Mouse (Mus musculus): ENCODE measurements at regions not wholly inside any gene's neighbourhood (a gene's known extent, or its start where the extent isn't known, plus 50 kb on each side); places are given as distances from the start of the nearest gene placed in this dataset.

- no peak for DNase-seq (ENCODE audit: inconsistent age in 2 of 2, low spot score in 1 of 2)
Observed at GRCm38 (mm10) chr4:47534959-47535358, 60.5 kb downstream of the Sec61b start.

- no peak for DNase-seq (ENCODE audit: inconsistent age in 2 of 2, low spot score in 1 of 2)
Observed at GRCm38 (mm10) chr4:47567694-47568093, 93.2 kb downstream of the Sec61b start.

GRCm38 (mm10) chr4:47570846-47571245, 96.4 kb downstream of the Sec61b start:
- no peak for DNase-seq (ENCODE audit: inconsistent age in 2 of 2, low spot score in 1 of 2)

GRCm38 (mm10) chr4:47576011-47576410, 101.6 kb downstream of the Sec61b start:
- DNase-seq (ENCODE audit: inconsistent age in 2 of 2, low spot score in 1 of 2): no peak

- peak; percentile 39 to 78 for DNase-seq (ENCODE audit: inconsistent age in 2 of 2, low spot score in 1 of 2)
Observed at GRCm38 (mm10) chr4:47577490-47577889, 103.0 kb downstream of the Sec61b start.

GRCm38 (mm10) chr4:47578637-47579036, 104.2 kb downstream of the Sec61b start:
- DNase-seq (ENCODE audit: inconsistent age in 2 of 2, low spot score in 1 of 2): peak in 1 of 2 experiments; percentile 67

GRCm38 (mm10) chr4:47580556-47580955, 106.1 kb downstream of the Sec61b start:
- no peak for DNase-seq (ENCODE audit: inconsistent age in 2 of 2, low spot score in 1 of 2)

- DNase-seq (ENCODE audit: inconsistent age in 2 of 2, low spot score in 1 of 2): no peak
Observed at GRCm38 (mm10) chr4:47587256-47587655, 112.8 kb downstream of the Sec61b start.

- peak; percentile 42 to 76 for DNase-seq (ENCODE audit: inconsistent age in 2 of 2, low spot score in 1 of 2)
Observed at GRCm38 (mm10) chr4:47592271-47592986, 118.0 kb downstream of the Sec61b start.

- DNase-seq (ENCODE audit: inconsistent age in 2 of 2, low spot score in 1 of 2): no peak
Observed at GRCm38 (mm10) chr4:47593155-47593554, 118.7 kb downstream of the Sec61b start.

- no peak for DNase-seq (ENCODE audit: inconsistent age in 2 of 2, low spot score in 1 of 2)
Observed at GRCm38 (mm10) chr4:47594171-47594570, 119.7 kb downstream of the Sec61b start.

- DNase-seq (ENCODE audit: inconsistent age in 2 of 2, low spot score in 1 of 2): no peak
Observed at GRCm38 (mm10) chr4:47595841-47596240, 121.4 kb downstream of the Sec61b start.

GRCm38 (mm10) chr4:47597586-47597985, 123.1 kb downstream of the Sec61b start:
- DNase-seq (ENCODE audit: inconsistent age in 2 of 2, low spot score in 1 of 2): no peak

GRCm38 (mm10) chr4:47598216-47598615, 123.8 kb downstream of the Sec61b start:
- peak; percentile 13 to 68 for DNase-seq (ENCODE audit: inconsistent age in 2 of 2, low spot score in 1 of 2)

- DNase-seq (ENCODE audit: inconsistent age in 2 of 2, low spot score in 1 of 2): no peak
Observed at GRCm38 (mm10) chr4:47601301-47602070, 127.0 kb downstream of the Sec61b start.

- DNase-seq (ENCODE audit: inconsistent age in 2 of 2, low spot score in 1 of 2): peak in 1 of 2 experiments; percentile 9
Observed at GRCm38 (mm10) chr4:47603378-47603777, 128.9 kb downstream of the Sec61b start.

- peak; percentile 51 to 81 for DNase-seq (ENCODE audit: inconsistent age in 2 of 2, low spot score in 1 of 2)
Observed at GRCm38 (mm10) chr4:47603847-47604397, 129.5 kb downstream of the Sec61b start.

GRCm38 (mm10) chr4:47605676-47606075, 131.2 kb downstream of the Sec61b start:
- peak in 1 of 2 experiments; percentile 41 for DNase-seq (ENCODE audit: inconsistent age in 2 of 2, low spot score in 1 of 2)

GRCm38 (mm10) chr4:47608673-47609072, 134.2 kb downstream of the Sec61b start:
- DNase-seq (ENCODE audit: inconsistent age in 2 of 2, low spot score in 1 of 2): no peak

- DNase-seq (ENCODE audit: inconsistent age in 2 of 2, low spot score in 1 of 2): no peak
Observed at GRCm38 (mm10) chr4:47610913-47611312, 136.5 kb downstream of the Sec61b start.

GRCm38 (mm10) chr4:47616525-47616924, 142.1 kb downstream of the Sec61b start:
- no peak for DNase-seq (ENCODE audit: inconsistent age in 2 of 2, low spot score in 1 of 2)

- no peak for DNase-seq (ENCODE audit: inconsistent age in 2 of 2, low spot score in 1 of 2)
Observed at GRCm38 (mm10) chr4:47620700-47621099, 146.2 kb downstream of the Sec61b start.

Measured in adrenal gland, adult (tissue).